In genomic region chr17:73710042-73710911, GRCm38 (mm10) we compare ENCODE assay signal across 8 mouse cellular contexts. TPM values are rescaled to one million over a fixed set of nuclear protein-coding genes. Genes with fewer than 3 reads are reported as not detected.
DNase-seq lines count a peak whose midpoint lies in the region; ATAC-seq lines count a peak whose summit lies in the region.
"Had no signal": no experiment of that assay in that cellular context is flagged by ENCODE, and none has a peak within 500 bp of the region (broad histone marks: within the 10 kb centered on the region; RNA-seq: fewer than 3 reads in every experiment).

Galnt14 (minus strand) TSS chr17:73710453.

- peaks cover 39% of the 10 kb centered on the region for H3K4me1 ChIP-seq in midbrain, embryonic 13.5 days (replicated peaks)

- H3K36me3 ChIP-seq in midbrain, embryonic 13.5 days, result no peaks in the 10 kb centered on the region
- no peaks in the 10 kb centered on the region for H3K36me3 ChIP-seq in splenic B cell, adult 2 months (ENCODE audit: control insufficient read depth, insufficient read depth, low read length, poor library complexity, severe bottlenecking)

- WGBS in midbrain, embryonic 13.5 days, result 1% methylated on average over 68 of the region's 75 CpGs

- H3K9ac ChIP-seq in midbrain, embryonic 13.5 days (replicated peaks), result peak within 1 kb of the TSS; percentile 81

- H3K4me2 ChIP-seq in midbrain, embryonic 13.5 days (replicated peaks), result peak within 1 kb of the TSS; percentile 88

- H3K27me3 ChIP-seq in midbrain, embryonic 13.5 days, result peaks cover 40% of the 10 kb centered on the region
- no peaks in the 10 kb centered on the region for H3K27me3 ChIP-seq in splenic B cell, adult 2 months (ENCODE audit: control insufficient read depth, insufficient read depth, low read length, poor library complexity, severe bottlenecking)

- peak within 1 kb of the TSS; percentile 84 for H3K27ac ChIP-seq in midbrain, embryonic 13.5 days
- H3K27ac ChIP-seq: macrophage had no signal

- H3K4me3 ChIP-seq in midbrain, embryonic 13.5 days (replicated peaks), result peak within 1 kb of the TSS; percentile 63

- ATAC-seq in midbrain, embryonic 13.5 days, result peak; percentile 76

- DNase-seq in adrenal gland, adult 2 months, result peak; percentile 63
- DNase-seq in cerebellum, postnatal 10 days, result peak; percentile 80 to 82
- DNase-seq in frontal cortex, postnatal 25 days (ENCODE audit: low spot score in 2 of 2), result peak; percentile 33 to 49
- peak; percentile 13 for DNase-seq in induced T-regulatory cell, adult 2 months (ENCODE audit: low read depth)
- peak; percentile 38 to 44 for DNase-seq in left cerebral cortex, adult 8-10 months (ENCODE audit: low spot score in 2 of 2)
- DNase-seq in splenic B cell, adult 2 months (ENCODE audit: low read depth, low spot score), result peak; percentile 52

- H3K9me3 ChIP-seq in midbrain, embryonic 13.5 days, result no peaks in the 10 kb centered on the region

RNA-seq across cellular contexts. Expression of gene Galnt14, which starts in this region (rescaled TPM):
- total RNA-seq in adrenal gland, adult 2 months (2021), result 1 to 10 TPM; 1.4 to 1.9 TPM
- polyA plus RNA-seq in adrenal gland, adult 2 months (2012; rRNA removed), result 1.8 and 2.4 TPM in 2 replicates
- 10 to 100 TPM; 20.9 to 25.0 (median 22.4) TPM for total RNA-seq in left cerebral cortex, adult 8-10 months (2022)
- 16.0 and 16.9 TPM in 2 replicates for polyA plus RNA-seq in midbrain, embryonic 13.5 days (2015; fragmentation: Nextera tagmentation; extraction: Ambion mirVana)
- polyA plus RNA-seq: macrophage had no signal

Comparison
In these comparisons a context has a peak if more than half of its experiments do, and no peak if none do; other contexts are left out.
1. Peak in every context shown above with its lines: DNase-seq, ATAC-seq, H3K4me3 ChIP-seq and H3K27ac ChIP-seq.
2. RNA of gene Galnt14 (total RNA-seq): 20.9 to 25.0 TPM in left cerebral cortex, adult 8-10 months; 1.4 to 1.9 TPM in adrenal gland, adult 2 months; every median in the first group is over 4 times any median in the second.
3. DNase-seq: peak in every context shown above with its lines; median percentile 81 in cerebellum, postnatal 10 days; 63 in adrenal gland, adult 2 months; 52 in splenic B cell, adult 2 months; 41 in frontal cortex, postnatal 25 days; 41 in left cerebral cortex, adult 8-10 months; 13 in induced T-regulatory cell, adult 2 months.